Mouse (Mus musculus) thymus, adult 2 months (tissue): Measurements from ENCODE around the gene Mtrf1. TPM values are rescaled to one million over a fixed set of nuclear protein-coding genes. Genes with fewer than 3 reads are reported as not detected.
A peak's percentile ranks its signal among the peaks of the same experiment; 100 is the strongest.

ENCODE experiments used
- DNase-seq: peaks from one replicate; pipeline ENCODE4 v3.0.0; 2021
- H3K27ac ChIP-seq: fragments of 200-500 bp; 2 replicates; pipeline ENCODE4 v1.5.1; 2012; ENCODE audit warnings: low read length, control low read depth; ENCODE audit not compliant: control insufficient read depth, insufficient read depth
- H3K27me3 ChIP-seq: fragments of 200-500 bp; 2 replicates; pipeline ENCODE4 v1.6.1; 2012; ENCODE audit warnings: mild to moderate bottlenecking, low read length, moderate library complexity, mixed read lengths; ENCODE audit not compliant: control insufficient read depth, insufficient read depth
- H3K36me3 ChIP-seq: fragments of 200-500 bp; 2 replicates; pipeline ENCODE4 v1.6.1; 2012; ENCODE audit warnings: mild to moderate bottlenecking, low read length, moderate library complexity; ENCODE audit not compliant: control insufficient read depth, insufficient read depth
- H3K4me1 ChIP-seq: fragments of 200-500 bp; replicated peaks from 2 replicates; pipeline ENCODE4 v1.6.1; 2012; ENCODE audit warnings: low read length; ENCODE audit not compliant: control insufficient read depth, insufficient read depth
- H3K4me3 ChIP-seq: fragments of 200-500 bp; 2 replicates; pipeline ENCODE4 v1.5.1; 2012; ENCODE audit warnings: mild to moderate bottlenecking, low read length, control low read depth, moderate library complexity; ENCODE audit not compliant: control insufficient read depth, insufficient read depth
- CTCF ChIP-seq: fragments of 200-500 bp; IDR thresholded peaks from 2 replicates; pipeline ENCODE4 v1.5.1; 2012; ENCODE audit warnings: mild to moderate bottlenecking, control low read depth, low read length, moderate library complexity, borderline replicate concordance; ENCODE audit not compliant: control insufficient read depth, poor library complexity, insufficient read depth; ENCODE audit errors: extremely low read depth
- POLR2A ChIP-seq: fragments of 200-500 bp; IDR thresholded peaks from 2 replicates; pipeline ENCODE4 v1.6.1; 2012; ENCODE audit warnings: mild to moderate bottlenecking, low read length, control low read depth, moderate library complexity; ENCODE audit not compliant: control insufficient read depth, poor library complexity, insufficient read depth; ENCODE audit errors: extremely low read depth
- WGBS: fragments of 180-500 bp; shearing (Covaris S2); methylation state at CpG from one replicate; pipeline ENCODE4 v1.1.7; 2018; 5-methylcytosine and 5-hydroxymethylcytosine counted together
- polyA plus RNA-seq: library from polyadenylated mRNA; depleted of rRNA; stranded (reverse); fragments of >200 nt; gene quantifications from 2 replicates; pipeline ENCODE4 v1.2.3, GENCODE M21; 2012; rRNA removed

Mtrf1 gene
- polyA plus RNA-seq, 1 experiment, result 1.6 TPM

GRCm38 (mm10) chr14:79467621-79468020 is 70.0 kb downstream of the Mtrf1 start:
- peak; percentile 38 for DNase-seq
- H3K36me3 ChIP-seq, result peaks cover 67% of the 10 kb centered on the region
- H3K4me1 ChIP-seq, result no peaks in the 10 kb centered on the region
- WGBS, result 33% methylated on average over 3 of the region's 3 CpGs
- H3K27me3 ChIP-seq, result no peaks in the 10 kb centered on the region
- TF ChIP-seq POLR2A (no peak), CTCF (no peak)
- H3K4me3 ChIP-seq, result no peak overlapping the region
- H3K27ac ChIP-seq, result no peak overlapping the region

Other genes with a start within 250 kb of the Mtrf1 start
- not detected in 2 replicates for gene Zfp957, start 150.4 kb upstream of the Mtrf1 start, polyA plus RNA-seq
- gene Rgcc, start 96.1 kb upstream of the Mtrf1 start, polyA plus RNA-seq, result 880 and 889 TPM in 2 replicates
- gene Naa16, start 7.0 kb upstream of the Mtrf1 start, polyA plus RNA-seq, result 7.7 and 11.2 TPM in 2 replicates
- 8.9 and 10.1 TPM in 2 replicates for gene Kbtbd7, start 28.7 kb downstream of the Mtrf1 start, polyA plus RNA-seq
- gene Kbtbd6, start 54.1 kb downstream of the Mtrf1 start, polyA plus RNA-seq, result 6.8 and 9.7 TPM in 2 replicates
- gene Elf1, start 83.4 kb downstream of the Mtrf1 start, polyA plus RNA-seq, result 71.4 and 75.9 TPM in 2 replicates
- gene Wbp4, start 83.7 kb downstream of the Mtrf1 start, polyA plus RNA-seq, result 7.3 TPM in 2 replicates
- gene Sugt1, start 189.9 kb downstream of the Mtrf1 start, polyA plus RNA-seq, result 6.2 and 10.2 TPM in 2 replicates